Comparison of ENCODE assay signal across 9 mouse cellular contexts in genomic region chr5:140510012-140511000, GRCm38 (mm10). TPM values are rescaled to one million over a fixed set of nuclear protein-coding genes. Genes with fewer than 3 reads are reported as not detected.
A peak's percentile ranks its signal among the peaks of the same experiment; 100 is the strongest.
DNase-seq lines count a peak whose midpoint lies in the region; ATAC-seq and TF ChIP-seq lines count a peak whose summit lies in the region.
"Had no signal": no experiment of that assay in that cellular context is flagged by ENCODE, and none has a peak within 500 bp of the region (broad histone marks: within the 10 kb centered on the region; RNA-seq: fewer than 3 reads in every experiment).

No protein-coding gene starts in this region.

- H3K27me3 ChIP-seq in kidney, embryonic 16.5 days (ENCODE audit: insufficient read depth, low read length), result no peaks in the 10 kb centered on the region
- no peaks in the 10 kb centered on the region for H3K27me3 ChIP-seq in forebrain, embryonic 14.5 days (replicated peaks; ENCODE audit: control insufficient read depth, insufficient read depth, low read length)
- H3K27me3 ChIP-seq in midbrain, embryonic 12.5 days, result no peaks in the 10 kb centered on the region
- H3K27me3 ChIP-seq: stomach, embryonic 15.5 days had no signal

- no peaks in the 10 kb centered on the region for H3K36me3 ChIP-seq in kidney, embryonic 16.5 days (ENCODE audit: insufficient read depth, low read length)
- H3K36me3 ChIP-seq in forebrain, embryonic 14.5 days (ENCODE audit: control insufficient read depth, insufficient read depth, low read length), result no peaks in the 10 kb centered on the region
- H3K36me3 ChIP-seq in midbrain, embryonic 12.5 days, result no peaks in the 10 kb centered on the region
- H3K36me3 ChIP-seq: stomach, embryonic 15.5 days had no signal

- 0 out of 2 replicates have a peak overlapping the region, but pooled peaks have one; percentile 14 for H3K9ac ChIP-seq in kidney, embryonic 16.5 days (replicated peaks; ENCODE audit: low read length)
- no peak overlapping the region for H3K9ac ChIP-seq in forebrain, embryonic 14.5 days (ENCODE audit: low read length)
- no peak overlapping the region for H3K9ac ChIP-seq in midbrain, embryonic 12.5 days (replicated peaks)
- H3K9ac ChIP-seq: stomach, embryonic 15.5 days had no signal

- TF ChIP-seq POLR2A in bone marrow, adult 2 months (IDR thresholded peaks at IDR 0.05; ENCODE audit: borderline replicate concordance, control insufficient read depth, low read depth, low read length), result no peak

- no peak overlapping the region for H3K27ac ChIP-seq in kidney, embryonic 16.5 days (ENCODE audit: low read length)
- H3K27ac ChIP-seq in bone marrow, adult 2 months (ENCODE audit: control insufficient read depth, insufficient read depth, low read depth, low read length, poor library complexity), result peak overlapping the region; percentile 72
- peak overlapping the region; percentile 40; the same call in 1 of the 2 replicates for H3K27ac ChIP-seq in forebrain, embryonic 14.5 days (ENCODE audit: low read depth, low read length)
- H3K27ac ChIP-seq in midbrain, embryonic 12.5 days (replicated peaks), result peak overlapping the region; percentile 27; the same call in 1 of the 2 replicates
- H3K27ac ChIP-seq: stomach, embryonic 15.5 days had no signal

- 40% methylated on average over 27 of the region's 27 CpGs for WGBS in kidney, embryonic 16.5 days
- WGBS in bone marrow, adult 2 months, result 51% methylated on average over 27 of the region's 27 CpGs
- 38% methylated on average over 27 of the region's 27 CpGs for WGBS in forebrain, embryonic 14.5 days
- WGBS in midbrain, embryonic 12.5 days, result 58% methylated on average over 27 of the region's 27 CpGs

- H3K4me3 ChIP-seq in kidney, embryonic 16.5 days (ENCODE audit: low read length), result no peak overlapping the region
- no peak overlapping the region for H3K4me3 ChIP-seq in bone marrow, adult 2 months (replicated peaks; ENCODE audit: control insufficient read depth, low read depth, low read length)
- no peak overlapping the region for H3K4me3 ChIP-seq in forebrain, embryonic 14.5 days (ENCODE audit: low read depth, low read length)
- no peak overlapping the region for H3K4me3 ChIP-seq in midbrain, embryonic 12.5 days
- H3K4me3 ChIP-seq: stomach, embryonic 15.5 days had no signal

- no peaks in the 10 kb centered on the region for H3K9me3 ChIP-seq in kidney, embryonic 16.5 days (ENCODE audit: low read length)
- H3K9me3 ChIP-seq in forebrain, embryonic 14.5 days (replicated peaks; ENCODE audit: control insufficient read depth, low read length), result no peaks in the 10 kb centered on the region
- no peaks in the 10 kb centered on the region for H3K9me3 ChIP-seq in midbrain, embryonic 12.5 days
- H3K9me3 ChIP-seq: stomach, embryonic 15.5 days had no signal

- no peak for TF ChIP-seq CTCF in bone marrow, adult 2 months (IDR thresholded peaks at IDR 0.05; ENCODE audit: control insufficient read depth, insufficient read depth, low read length)

- DNase-seq in kidney, postnatal 14 days, result no peak
- peak; percentile 69 for DNase-seq in forebrain, embryonic 14.5 days (ENCODE audit: low spot score)
- DNase-seq in urinary bladder, postnatal 25 days (ENCODE audit: low spot score), result no peak
- DNase-seq in frontal cortex, postnatal 10 days (ENCODE audit: low spot score in 2 of 2), result no peak
- no peak for DNase-seq in urinary bladder, postnatal 10 days (ENCODE audit: low spot score)

- no peak for ATAC-seq in kidney, embryonic 16.5 days (ENCODE audit: low FRiP score, low TSS enrichment)
- no peak for ATAC-seq in forebrain, embryonic 14.5 days
- no peak for ATAC-seq in midbrain, embryonic 12.5 days (ENCODE audit: low FRiP score, low read depth)

- peaks cover 51% of the 10 kb centered on the region for H3K4me1 ChIP-seq in kidney, embryonic 16.5 days (ENCODE audit: insufficient read depth, low read length)
- peaks cover 31% of the 10 kb centered on the region for H3K4me1 ChIP-seq in bone marrow, adult 2 months (ENCODE audit: control insufficient read depth, insufficient read depth, low read length)
- peaks cover 20% of the 10 kb centered on the region for H3K4me1 ChIP-seq in forebrain, embryonic 14.5 days (ENCODE audit: control insufficient read depth, insufficient read depth, low read length)
- H3K4me1 ChIP-seq in midbrain, embryonic 12.5 days, result peaks cover 53% of the 10 kb centered on the region

- H3K4me2 ChIP-seq in kidney, embryonic 16.5 days (replicated peaks; ENCODE audit: low read depth, low read length), result peak overlapping the region; percentile 35; the same call in 1 of the 2 replicates
- H3K4me2 ChIP-seq in forebrain, embryonic 14.5 days (ENCODE audit: low read length), result peak overlapping the region; percentile 23
- no peak overlapping the region for H3K4me2 ChIP-seq in midbrain, embryonic 12.5 days (replicated peaks)
- H3K4me2 ChIP-seq: stomach, embryonic 15.5 days had no signal

RNA-seq across cellular contexts. Expression of gene Chst12, which starts 5.0 kb away (rescaled TPM):
- polyA plus RNA-seq in kidney, embryonic 16.5 days (2015; fragmentation: Nextera tagmentation; extraction: Ambion mirVana), result 24.1 and 25.7 TPM in 2 replicates
- 13.2 and 25.2 TPM in 2 replicates for polyA plus RNA-seq in bone marrow, adult 2 months (2011; ENCODE audit: insufficient read depth, insufficient read length, low replicate concordance, missing spikeins)
- polyA plus RNA-seq in forebrain, embryonic 14.5 days (2014; fragmentation: Nextera tagmentation; extraction: Ambion mirVana), result 11.6 and 15.3 TPM in 2 replicates
- polyA plus RNA-seq in midbrain, embryonic 12.5 days (2016; fragmentation: Nextera tagmentation; extraction: Ambion mirVana), result 12.5 and 13.4 TPM in 2 replicates

RNA-seq across cellular contexts. Expression of gene Grifin, which starts 54.6 kb away (rescaled TPM):
- 0.27 TPM in 1 of 2 replicates, not detected in the other for polyA plus RNA-seq in kidney, embryonic 16.5 days (2015; fragmentation: Nextera tagmentation; extraction: Ambion mirVana)
- not detected in 2 replicates for polyA plus RNA-seq in bone marrow, adult 2 months (2011; ENCODE audit: insufficient read depth, insufficient read length, low replicate concordance, missing spikeins)
- 0.38 TPM in 1 of 2 replicates, not detected in the other for polyA plus RNA-seq in forebrain, embryonic 14.5 days (2014; fragmentation: Nextera tagmentation; extraction: Ambion mirVana)
- not detected in 2 replicates for polyA plus RNA-seq in midbrain, embryonic 12.5 days (2016; fragmentation: Nextera tagmentation; extraction: Ambion mirVana)
